Mouse (Mus musculus) midbrain, embryonic 14.5 days (tissue): ENCODE data around the gene Slc25a19. TPM values are rescaled to one million over a fixed set of nuclear protein-coding genes. Genes with fewer than 3 reads are reported as not detected.

Experiments used
- ATAC-seq: fragments of 200-750 bp; cut with Nextera tagmentation; 2 replicates; pipeline ENCODE4 v1.8.0; 2017; ENCODE audit warnings: moderate number of reproducible peaks, moderate library complexity; ENCODE audit not compliant: low FRiP score, low TSS enrichment
- DNase-seq: peaks from one replicate; pipeline ENCODE4 v3.0.0-alpha.2; 2015
- H3K27ac ChIP-seq: fragments of 300-500 bp; sonication (generic); replicated peaks from 2 replicates; pipeline ENCODE4 v1.5.1; 2014; ENCODE audit warnings: mild to moderate bottlenecking, low read depth, low read length, moderate library complexity
- H3K27me3 ChIP-seq: fragments of 300-500 bp; sonication (generic); 2 replicates; pipeline ENCODE4 v1.6.1; 2014; ENCODE audit warnings: low read length, control low read depth, mixed read lengths; ENCODE audit not compliant: control insufficient read depth, insufficient read depth
- H3K36me3 ChIP-seq: fragments of 300-500 bp; sonication (generic); 2 replicates; pipeline ENCODE4 v1.6.1; 2014; ENCODE audit warnings: low read length, control low read depth; ENCODE audit not compliant: control insufficient read depth, insufficient read depth
- H3K4me1 ChIP-seq: fragments of 300-500 bp; sonication (generic); 2 replicates; pipeline ENCODE4 v1.6.1; 2014; ENCODE audit warnings: mild to moderate bottlenecking, antibody characterized with exemption, low read length, control low read depth; ENCODE audit not compliant: control insufficient read depth, insufficient read depth
- H3K4me2 ChIP-seq: fragments of 300-500 bp; sonication (generic); 2 replicates; pipeline ENCODE4 v1.6.1; 2014; ENCODE audit warnings: mild to moderate bottlenecking, low read length, moderate library complexity
- H3K4me3 ChIP-seq: fragments of 300-500 bp; sonication (generic); replicated peaks from 2 replicates; pipeline ENCODE4 v1.5.1; 2014; ENCODE audit warnings: low read depth, low read length
- H3K9ac ChIP-seq: fragments of 300-500 bp; sonication (generic); replicated peaks from 2 replicates; pipeline ENCODE4 v1.6.1; 2014; ENCODE audit warnings: mild to moderate bottlenecking, low read length, moderate library complexity
- H3K9me3 ChIP-seq: fragments of 300-500 bp; sonication (generic); 2 replicates; pipeline ENCODE4 v1.6.1; 2016; ENCODE audit warnings: low read length, control low read depth, mixed read lengths; ENCODE audit not compliant: control insufficient read depth
- WGBS: fragments of 180-500 bp; shearing (Covaris S2); extraction: QIAGEN DNeasy Blood & Tissue Kit; methylation state at CpG from one replicate; pipeline ENCODE4 v1.1.7; 2014; 5-methylcytosine and 5-hydroxymethylcytosine counted together
- polyA plus RNA-seq: library from polyadenylated mRNA; unstranded; fragments of >200 nt; fragmentation: Nextera tagmentation; extraction: Ambion mirVana; gene quantifications from 2 replicates; pipeline ENCODE4 v1.2.1, GENCODE M21; 2014

Gene Slc25a19
- polyA plus RNA-seq, result 35.8 and 39.8 TPM in 2 replicates

DNA sequence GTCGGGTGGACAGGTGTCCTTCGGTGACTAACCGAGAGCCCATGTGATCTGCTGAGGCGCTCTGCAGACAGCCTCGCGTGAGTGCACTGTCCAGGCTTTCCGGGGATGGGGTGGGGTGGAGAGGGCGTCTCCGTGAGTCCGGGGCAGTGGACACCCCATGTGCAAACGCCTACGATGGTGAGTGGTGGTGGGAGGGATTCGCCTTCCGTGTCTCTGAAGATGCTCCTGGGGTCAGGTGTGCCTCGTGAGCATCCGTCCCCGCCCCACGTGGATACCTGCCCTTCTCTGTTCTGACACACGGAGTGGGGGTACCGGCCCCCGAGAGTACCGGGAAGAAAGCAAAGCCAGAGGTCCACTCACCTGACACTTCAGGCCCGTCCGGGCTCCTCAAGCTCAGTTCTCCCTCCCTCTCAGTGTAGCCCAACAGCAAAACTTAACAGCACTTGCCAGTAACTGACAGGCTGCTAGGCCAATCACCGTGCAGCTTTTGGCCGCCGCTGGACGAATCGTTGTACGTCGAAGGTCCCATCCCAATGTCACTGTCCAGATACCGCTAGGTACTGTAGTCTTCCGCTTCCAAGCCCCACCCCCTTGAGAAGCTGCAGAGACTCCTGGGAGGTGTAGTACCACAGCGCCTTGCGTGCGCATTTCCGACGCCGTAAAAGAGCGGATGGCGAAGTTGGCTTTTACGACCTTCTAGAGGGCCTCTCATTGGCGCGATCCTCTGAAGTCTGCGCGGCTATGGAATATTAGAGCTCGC lies at the start of gene Slc25a19:
Gene Slc25a19, minus strand, starts transcription at position 591 of the 760 bp plus-strand sequence.
- no peaks in the 10 kb centered on the region for H3K9me3 ChIP-seq
- under 1% methylated on average over 47 of the region's 47 CpGs for WGBS
- peak within 1 kb of the TSS; percentile 61 for H3K9ac ChIP-seq
- no peaks in the 10 kb centered on the region for H3K27me3 ChIP-seq
- peak within 1 kb of the TSS; percentile 63 for H3K4me3 ChIP-seq
- peak; percentile 99 for DNase-seq
- peaks cover 4% of the 10 kb centered on the region for H3K36me3 ChIP-seq
- H3K4me1 ChIP-seq, result peaks cover 5% of the 10 kb centered on the region; the same call in 1 of the 2 replicates
- no peak within 1 kb of the TSS for H3K27ac ChIP-seq
- ATAC-seq, result peak; percentile 99
- H3K4me2 ChIP-seq, result peak within 1 kb of the TSS; percentile 74

DNA sequence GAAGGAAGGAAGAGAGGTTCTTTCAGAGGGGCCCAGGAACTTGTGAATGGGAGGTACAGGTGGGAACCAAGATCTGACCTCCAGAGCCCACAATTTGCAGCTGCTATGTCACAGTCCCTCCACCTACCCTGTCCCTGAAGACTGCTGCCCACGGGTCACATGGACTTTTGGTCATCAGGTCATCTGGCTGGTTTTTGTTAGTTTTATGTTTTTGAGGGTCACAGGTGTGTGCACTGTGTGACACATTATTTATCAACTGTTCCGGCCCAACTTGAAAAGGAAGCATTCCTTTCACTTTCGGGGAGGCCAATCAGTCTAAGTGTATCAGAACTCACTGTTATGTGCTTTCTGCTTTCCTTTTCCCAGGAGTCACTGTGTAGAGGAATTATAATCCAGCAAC lies 49.4 kb upstream of the Slc25a19 start:
- 96% methylated on average over 3 of the region's 3 CpGs for WGBS
- Histone ChIP-seq H3K4me1 (no peaks in the 10 kb centered on the region), H3K27ac (no peak overlapping the region), H3K36me3 (peaks cover 3% of the 10 kb centered on the region; the same call in 1 of the 2 replicates), H3K27me3 (no peaks in the 10 kb centered on the region), H3K9ac (no peak overlapping the region), H3K9me3 (no peaks in the 10 kb centered on the region), H3K4me2 (no peak overlapping the region), H3K4me3 (no peak overlapping the region)
- ATAC-seq (no peak), DNase-seq (no peak)

- Histone ChIP-seq H3K36me3 (0 out of 2 replicates have a peak, but pooled peaks cover 3% of the 10 kb centered on the region), H3K27me3 (no peaks in the 10 kb centered on the region), H3K27ac (no peak overlapping the region), H3K4me1 (no peaks in the 10 kb centered on the region), H3K4me3 (no peak overlapping the region), H3K4me2 (no peak overlapping the region), H3K9me3 (no peaks in the 10 kb centered on the region), H3K9ac (no peak overlapping the region)
- ATAC-seq (no peak), DNase-seq (no peak)
- WGBS, result 94% methylated on average over 8 of the region's 8 CpGs
Observed at GRCm38 (mm10) chr11:115676738-115677137, 48.6 kb upstream of the Slc25a19 start.

DNA sequence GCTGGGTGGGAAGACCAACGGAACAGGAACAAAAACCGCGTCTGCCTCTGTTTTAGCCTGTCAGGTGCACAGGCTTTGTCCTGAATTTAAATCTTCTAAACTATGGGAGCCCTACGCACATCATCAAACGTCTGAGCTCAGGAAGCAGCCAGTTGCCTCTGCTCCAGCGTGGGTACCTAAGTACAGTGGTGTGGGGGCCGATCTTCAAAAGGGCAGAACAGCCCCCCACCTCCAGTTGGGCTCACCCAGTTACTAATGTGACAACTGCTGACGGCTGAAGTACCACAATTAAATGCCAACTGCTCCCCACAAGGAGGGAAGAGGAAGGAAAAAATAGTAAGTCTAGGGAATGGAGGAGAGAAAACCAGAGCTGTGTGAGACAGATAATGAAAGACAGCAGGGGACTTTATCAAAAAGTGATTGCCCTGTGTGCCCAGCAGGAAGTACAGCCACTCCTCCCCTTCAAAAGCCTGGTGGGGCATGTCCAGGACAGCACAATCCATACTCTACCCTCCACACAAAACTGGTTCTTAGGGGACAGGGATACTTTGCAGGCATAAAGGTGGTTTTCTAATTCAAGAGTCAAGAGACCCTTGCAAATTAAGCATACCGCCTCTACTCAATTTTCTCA lies 46.3 kb upstream of the Slc25a19 start:
- Histone ChIP-seq H3K36me3 (0 out of 2 replicates have a peak, but pooled peaks cover 3% of the 10 kb centered on the region), H3K4me1 (no peaks in the 10 kb centered on the region), H3K27ac (no peak overlapping the region), H3K4me3 (no peak overlapping the region), H3K9ac (no peak overlapping the region), H3K4me2 (no peak overlapping the region), H3K9me3 (no peaks in the 10 kb centered on the region), H3K27me3 (no peaks in the 10 kb centered on the region)
- ATAC-seq, result no peak
- 56% methylated on average over 9 of the region's 9 CpGs for WGBS
- no peak for DNase-seq

GRCm38 (mm10) chr11:115673471-115674234 lies 45.6 kb upstream of the Slc25a19 start:
- Histone ChIP-seq H3K9me3 (no peaks in the 10 kb centered on the region), H3K27ac (no peak overlapping the region), H3K4me1 (no peaks in the 10 kb centered on the region), H3K4me3 (no peak overlapping the region), H3K27me3 (no peaks in the 10 kb centered on the region), H3K36me3 (0 out of 2 replicates have a peak, but pooled peaks cover 3% of the 10 kb centered on the region), H3K4me2 (no peak overlapping the region), H3K9ac (no peak overlapping the region)
- ATAC-seq (no peak), DNase-seq (no peak)
- 91% methylated on average over 9 of the region's 9 CpGs for WGBS

- Histone ChIP-seq H3K4me1 (no peaks in the 10 kb centered on the region), H3K4me2 (no peak overlapping the region), H3K4me3 (no peak overlapping the region), H3K27ac (no peak overlapping the region), H3K9ac (no peak overlapping the region), H3K9me3 (no peaks in the 10 kb centered on the region), H3K27me3 (no peaks in the 10 kb centered on the region), H3K36me3 (0 out of 2 replicates have a peak, but pooled peaks cover under 1% of the 10 kb centered on the region)
- no peak for ATAC-seq
- WGBS, result 85% methylated on average over 7 of the region's 7 CpGs
- DNase-seq, result peak; percentile 20
Observed at GRCm38 (mm10) chr11:115672226-115672987, 44.3 kb upstream of the Slc25a19 start.

DNA sequence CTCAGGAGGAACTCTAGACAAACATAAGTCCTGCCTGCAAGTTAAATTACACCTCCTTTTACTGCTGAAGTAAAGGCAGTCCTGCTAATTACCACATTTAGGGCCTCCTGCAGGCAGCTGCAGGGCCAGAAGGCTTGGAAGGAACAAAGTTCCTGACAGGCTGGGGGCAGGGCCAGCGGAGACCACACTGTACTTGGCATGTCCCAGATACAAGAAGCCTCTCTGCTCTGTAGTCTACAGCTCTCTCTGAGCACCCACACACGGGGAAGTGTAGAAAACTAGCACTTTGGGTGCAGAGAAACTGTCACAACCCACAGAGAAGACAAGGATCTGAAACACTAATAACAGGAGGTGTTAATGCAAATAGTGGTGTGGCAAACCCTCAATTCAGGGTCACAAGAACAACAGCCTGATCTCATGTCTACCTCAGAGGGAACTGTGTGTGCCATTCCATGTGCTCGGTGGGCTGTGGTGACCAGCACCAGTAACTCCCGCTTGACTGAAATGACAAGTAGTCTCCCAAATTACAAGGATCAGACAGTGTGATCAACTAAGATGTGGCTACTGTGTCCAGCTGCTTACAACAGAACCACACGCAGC lies 42.5 kb upstream of the Slc25a19 start:
- Histone ChIP-seq H3K27ac (no peak overlapping the region), H3K27me3 (no peaks in the 10 kb centered on the region), H3K4me1 (no peaks in the 10 kb centered on the region), H3K9ac (no peak overlapping the region), H3K9me3 (no peaks in the 10 kb centered on the region), H3K4me3 (no peak overlapping the region), H3K36me3 (no peaks in the 10 kb centered on the region), H3K4me2 (no peak overlapping the region)
- 37% methylated on average over 5 of the region's 5 CpGs for WGBS
- ATAC-seq, result no peak
- DNase-seq, result no peak
